8 mouse cellular contexts compared by ENCODE assay signal in the genomic region with DNA sequence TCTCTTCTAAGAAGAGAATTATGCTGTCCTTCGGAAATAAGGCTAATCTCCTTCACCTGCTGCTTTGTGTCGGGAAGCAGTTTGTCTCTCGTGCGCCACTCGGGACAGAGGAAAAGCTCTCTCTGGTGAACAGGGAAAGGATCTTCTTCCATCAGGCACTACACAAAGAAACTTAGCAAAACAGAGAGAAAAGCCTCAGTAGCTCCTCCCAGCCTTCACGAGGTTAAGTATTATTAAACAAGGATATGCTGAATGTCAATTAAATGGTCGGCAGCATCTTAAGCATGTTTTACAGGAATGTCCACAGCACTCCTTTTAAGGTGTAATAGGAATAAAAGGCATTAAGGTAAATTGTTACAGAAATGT. TPM values are rescaled to one million over a fixed set of nuclear protein-coding genes. Genes with fewer than 3 reads are reported as not detected.
DNase-seq lines count a peak whose midpoint lies in the region; ATAC-seq and TF ChIP-seq lines count a peak whose summit lies in the region.

No protein-coding gene starts in this region.

- no peaks in the 10 kb centered on the region for H3K9me3 ChIP-seq in lung, embryonic 14.5 days (ENCODE audit: low read depth, low read length)
- no peaks in the 10 kb centered on the region for H3K9me3 ChIP-seq in embryonic facial prominence, embryonic 14.5 days (ENCODE audit: control insufficient read depth, low read length)
- H3K9me3 ChIP-seq in limb, embryonic 10.5 days (replicated peaks), result no peaks in the 10 kb centered on the region
- H3K9me3 ChIP-seq in neural tube, embryonic 14.5 days (ENCODE audit: control insufficient read depth, low read length), result no peaks in the 10 kb centered on the region

- H3K9ac ChIP-seq in lung, embryonic 14.5 days, result peak overlapping the region; percentile 84; the same call in 1 of the 2 replicates
- H3K9ac ChIP-seq in embryonic facial prominence, embryonic 14.5 days (ENCODE audit: low read depth, low read length), result peak overlapping the region; percentile 44; the same call in 1 of the 2 replicates
- H3K9ac ChIP-seq in neural tube, embryonic 14.5 days (replicated peaks; ENCODE audit: low read depth, low read length), result peak overlapping the region; percentile 85; the same call in 1 of the 2 replicates

- H3K27me3 ChIP-seq in lung, embryonic 14.5 days (ENCODE audit: insufficient read depth, low read length), result no peaks in the 10 kb centered on the region
- no peaks in the 10 kb centered on the region for H3K27me3 ChIP-seq in embryonic facial prominence, embryonic 14.5 days (replicated peaks; ENCODE audit: control insufficient read depth, insufficient read depth, low read length)
- H3K27me3 ChIP-seq in limb, embryonic 10.5 days (ENCODE audit: low read depth, poor library complexity, severe bottlenecking), result no peaks in the 10 kb centered on the region
- H3K27me3 ChIP-seq in neural tube, embryonic 14.5 days (ENCODE audit: control insufficient read depth, insufficient read depth, low read length), result no peaks in the 10 kb centered on the region

- 2% methylated on average over 7 of the region's 7 CpGs for WGBS in lung, embryonic 14.5 days
- 1% methylated on average over 7 of the region's 7 CpGs for WGBS in embryonic facial prominence, embryonic 14.5 days
- under 1% methylated on average over 7 of the region's 7 CpGs for WGBS in limb, embryonic 10.5 days
- under 1% methylated on average over 7 of the region's 7 CpGs for WGBS in neural tube, embryonic 14.5 days

- TF ChIP-seq CTCF in lung, embryonic 14.5 days (IDR thresholded peaks at IDR 0.05; ENCODE audit: low read depth), result no peak

- H3K4me3 ChIP-seq in lung, embryonic 14.5 days (ENCODE audit: low read depth, low read length), result peak overlapping the region; percentile 85
- H3K4me3 ChIP-seq in embryonic facial prominence, embryonic 14.5 days (ENCODE audit: low read depth, low read length), result peak overlapping the region; percentile 89
- peak overlapping the region; percentile 83 for H3K4me3 ChIP-seq in limb, embryonic 10.5 days
- peak overlapping the region; percentile 97 for H3K4me3 ChIP-seq in neural tube, embryonic 14.5 days (ENCODE audit: low read depth, low read length)

- 0 out of 2 replicates have a peak, but pooled peaks cover 2% of the 10 kb centered on the region for H3K36me3 ChIP-seq in lung, embryonic 14.5 days (ENCODE audit: insufficient read depth)
- H3K36me3 ChIP-seq in embryonic facial prominence, embryonic 14.5 days (ENCODE audit: control insufficient read depth, insufficient read depth, low read length), result peaks cover 11% of the 10 kb centered on the region
- no peaks in the 10 kb centered on the region for H3K36me3 ChIP-seq in limb, embryonic 10.5 days
- no peaks in the 10 kb centered on the region for H3K36me3 ChIP-seq in neural tube, embryonic 14.5 days (ENCODE audit: control insufficient read depth, insufficient read depth, low read length)

- peak overlapping the region; percentile 88; the same call in 1 of the 2 replicates for H3K27ac ChIP-seq in lung, embryonic 14.5 days (ENCODE audit: low read depth)
- no peak overlapping the region; the same call in 1 of the 2 replicates for H3K27ac ChIP-seq in embryonic facial prominence, embryonic 14.5 days (replicated peaks; ENCODE audit: low read depth, low read length)
- H3K27ac ChIP-seq in limb, embryonic 10.5 days, result no peak overlapping the region
- H3K27ac ChIP-seq in neural tube, embryonic 14.5 days (ENCODE audit: low read depth, low read length), result peak overlapping the region; percentile 73

- ATAC-seq in lung, embryonic 14.5 days (ENCODE audit: insufficient read depth), result peak; percentile 10; the same call in 1 of the 2 replicates
- no peak for ATAC-seq in embryonic facial prominence, embryonic 14.5 days (ENCODE audit: low read depth)
- ATAC-seq in neural tube, embryonic 14.5 days (ENCODE audit: low read depth), result peak; percentile 58; the same call in 1 of the 2 replicates

- H3K4me2 ChIP-seq in lung, embryonic 14.5 days, result peak overlapping the region; percentile 92
- H3K4me2 ChIP-seq in embryonic facial prominence, embryonic 14.5 days (ENCODE audit: low read depth, low read length), result peak overlapping the region; percentile 80
- H3K4me2 ChIP-seq in neural tube, embryonic 14.5 days (ENCODE audit: low read depth, low read length), result peak overlapping the region; percentile 93

- DNase-seq in lung, embryonic 14.5 days, result no peak
- DNase-seq in lung, adult 18-20 months, result no peak
- no peak for DNase-seq in embryonic facial prominence, embryonic 14.5 days (ENCODE audit: low spot score)
- DNase-seq in limb, embryonic 10.5 days (ENCODE audit: low spot score), result no peak
- no peak for DNase-seq in embryo, embryonic 10.5 days (ENCODE audit: low spot score)
- DNase-seq in urinary bladder, postnatal 10 days (ENCODE audit: low spot score), result no peak
- DNase-seq in adipocyte (ENCODE audit: low spot score), result no peak

- peaks cover 3% of the 10 kb centered on the region for H3K4me1 ChIP-seq in lung, embryonic 14.5 days (ENCODE audit: insufficient read depth)
- 0 out of 2 replicates have a peak, but pooled peaks cover 3% of the 10 kb centered on the region for H3K4me1 ChIP-seq in embryonic facial prominence, embryonic 14.5 days (ENCODE audit: control insufficient read depth, insufficient read depth, low read length)
- peaks cover 9% of the 10 kb centered on the region for H3K4me1 ChIP-seq in limb, embryonic 10.5 days
- no peaks in the 10 kb centered on the region for H3K4me1 ChIP-seq in neural tube, embryonic 14.5 days (ENCODE audit: control insufficient read depth, insufficient read depth, low read length)

RNA-seq across cellular contexts. Expression of gene Sec22a, which starts 0.3 kb away (rescaled TPM):
- 45.8 and 52.1 TPM in 2 replicates for polyA plus RNA-seq in lung, embryonic 14.5 days (2014; fragmentation: Nextera tagmentation; extraction: Ambion mirVana)
- polyA plus RNA-seq in embryonic facial prominence, embryonic 14.5 days (2014; fragmentation: Nextera tagmentation; extraction: Ambion mirVana), result 43.2 and 51.2 TPM in 2 replicates
- polyA plus RNA-seq in limb, embryonic 10.5 days (2016; fragmentation: Nextera tagmentation; extraction: Ambion mirVana), result 25.8 and 35.9 TPM in 2 replicates
- polyA plus RNA-seq in neural tube, embryonic 14.5 days (2014; fragmentation: Nextera tagmentation; extraction: Ambion mirVana), result 40.3 and 44.0 TPM in 2 replicates

Comparison
In these comparisons a context has a peak if more than half of its experiments do, and no peak if none do; other contexts are left out.
1. H3K27ac ChIP-seq: peak in lung, embryonic 14.5 days (single experiment) and neural tube, embryonic 14.5 days (single experiment); none in embryonic facial prominence, embryonic 14.5 days (single experiment) and limb, embryonic 10.5 days (single experiment).
2. Peak in every context shown above with its lines, with median percentiles within 50 percentile points of each other: H3K4me2 ChIP-seq, H3K4me3 ChIP-seq and H3K9ac ChIP-seq.